Mouse (Mus musculus) ES-E14 (cell line): ENCODE measurements around the gene Lce6a. TPM values are rescaled to one million over a fixed set of nuclear protein-coding genes. Genes with fewer than 3 reads are reported as not detected.

Experiments
- DNase-seq: peaks from one replicate; pipeline ENCODE4 v3.0.0-alpha.2; 2013; ENCODE audit warnings: low read depth, low spot score
- H3K27ac ChIP-seq: 2 replicates; pipeline ENCODE4 v1.5.1; 2012; ENCODE audit warnings: low read depth, mild to moderate bottlenecking, low read length, moderate library complexity, mixed read lengths; ENCODE audit not compliant: poor library complexity, insufficient read depth, severe bottlenecking
- H3K36me3 ChIP-seq: 2 replicates; pipeline ENCODE4 v1.6.1; 2012; ENCODE audit warnings: mild to moderate bottlenecking, low read length, moderate library complexity, mixed read lengths; ENCODE audit not compliant: control insufficient read depth, poor library complexity, insufficient read depth, severe bottlenecking
- H3K4me1 ChIP-seq, 2 experiments: fragments of 150-350 bp in 1 of 2; sonication (generic) in 1 of 2; 2 replicates each; pipeline ENCODE4 v1.6.1; 2012; ENCODE audit warnings: low read length in 2 of 2, mild to moderate bottlenecking in 1 of 2, mixed read lengths in 1 of 2; ENCODE audit not compliant: control insufficient read depth in 2 of 2, insufficient read depth in 2 of 2, poor library complexity in 1 of 2
- H3K4me3 ChIP-seq, 2 experiments: fragments of 150-350 bp in 1 of 2; sonication (generic) in 1 of 2; 2 replicates each; pipeline ENCODE4 v1.5.1; 2012; ENCODE audit warnings: low read length in 2 of 2, low read depth in 1 of 2, mild to moderate bottlenecking in 1 of 2, mixed read lengths in 1 of 2; ENCODE audit not compliant: insufficient read depth in 1 of 2, poor library complexity in 1 of 2, severe bottlenecking in 1 of 2
- H3K9ac ChIP-seq: 2 replicates; pipeline ENCODE4 v1.6.1; 2012; ENCODE audit warnings: low read depth, mild to moderate bottlenecking, low read length, mixed read lengths; ENCODE audit not compliant: poor library complexity, insufficient read depth, severe bottlenecking
- H3K9me3 ChIP-seq: fragments of 150-350 bp; sonication (generic); 2 replicates; pipeline ENCODE4 v1.6.1; 2012; ENCODE audit warnings: low read depth, mild to moderate bottlenecking, low read length; ENCODE audit not compliant: control insufficient read depth, insufficient read depth
- CHD2 ChIP-seq: IDR thresholded peaks from 2 replicates; pipeline ENCODE4 v1.6.1; 2014; ENCODE audit warnings: mild to moderate bottlenecking, low read depth, low read length, inconsistent platforms
- HCFC1 ChIP-seq: IDR thresholded peaks from 2 replicates; pipeline ENCODE4 v1.6.1; 2012; ENCODE audit warnings: low read length, inconsistent platforms, borderline replicate concordance; ENCODE audit not compliant: insufficient read depth
- MAFK ChIP-seq: IDR thresholded peaks from 2 replicates; pipeline ENCODE4 v1.6.1; 2014; ENCODE audit warnings: mild to moderate bottlenecking, low read depth, low read length, inconsistent platforms; ENCODE audit not compliant: insufficient read depth
- ZC3H11A ChIP-seq: IDR thresholded peaks from 2 replicates; pipeline ENCODE4 v1.6.1; 2012; ENCODE audit warnings: low read depth, mild to moderate bottlenecking, inconsistent platforms, low read length, borderline replicate concordance
- ZNF384 ChIP-seq: IDR thresholded peaks from 2 replicates; pipeline ENCODE4 v1.6.1; 2012; ENCODE audit warnings: low read depth, low read length, inconsistent platforms
- in situ Hi-C, 2 experiments: fragments of 600-800 bp; cut with MboI; formaldehyde crosslinking; loops; one replicate each; pipeline ENCODE4 v1.15.1; 2025; ENCODE audit warnings: low sequenced_read_pairs in 2 of 2, inconsistent platforms in 1 of 2; ENCODE audit not compliant: unreplicated experiment in 2 of 2
- total RNA-seq: library from RNA; depleted of rRNA; stranded (reverse); fragments of 300-350 nt; gene quantifications from 2 replicates; pipeline ENCODE4 v1.2.3, GENCODE M21; 2012; rRNA removed

Lce6a gene
- total RNA-seq, 1 experiment = not detected

DNA sequence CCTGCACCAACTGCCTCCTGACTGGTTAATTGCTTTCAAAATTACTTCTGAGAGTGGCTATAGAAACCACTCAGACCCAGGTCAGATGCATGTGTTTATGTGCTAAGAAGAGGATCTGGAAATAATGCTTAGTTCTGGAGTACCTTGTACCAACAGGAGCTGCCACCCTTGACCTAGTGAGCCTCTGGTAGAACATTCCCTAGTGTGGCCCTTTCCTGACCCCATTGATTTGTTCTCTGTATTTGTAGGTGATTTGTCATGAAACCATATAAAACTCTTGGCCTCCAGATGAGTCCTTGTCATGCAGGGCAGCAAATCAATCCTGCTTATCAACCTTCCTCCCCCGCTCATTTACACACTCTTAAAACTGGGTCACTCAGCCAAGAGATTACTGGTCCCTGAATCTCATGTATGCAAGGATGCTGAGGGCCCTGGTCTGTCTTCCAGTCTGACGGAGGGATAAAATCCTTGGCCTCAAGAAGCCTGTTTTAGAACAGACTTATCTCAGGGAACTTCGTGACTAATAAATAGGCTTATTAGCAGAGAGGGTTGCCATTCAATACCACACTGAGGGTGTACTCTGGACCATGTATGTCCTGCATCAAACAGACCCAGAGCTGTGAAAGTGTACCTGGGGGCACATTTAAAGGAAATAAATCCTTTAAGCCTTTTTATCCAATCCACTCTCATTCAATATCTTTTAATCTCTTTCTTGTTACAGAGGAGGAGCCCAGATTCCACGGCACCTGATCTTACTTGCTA lies 42.6 kb downstream of the Lce6a start:
- no peak for DNase-seq
- Histone ChIP-seq H3K4me1 (no peaks in the 10 kb centered on the region), H3K9ac (no peak overlapping the region), H3K4me3 (no peak overlapping the region), H3K9me3 (no peaks in the 10 kb centered on the region), H3K27ac (no peak overlapping the region), H3K36me3 (no peaks in the 10 kb centered on the region)
- in situ Hi-C loops = no loop called here
- no peak for TF ChIP-seq ZNF384
- TF ChIP-seq MAFK = no peak
- TF ChIP-seq CHD2 = no peak
- TF ChIP-seq ZC3H11A = no peak
- TF ChIP-seq HCFC1 = no peak

DNA sequence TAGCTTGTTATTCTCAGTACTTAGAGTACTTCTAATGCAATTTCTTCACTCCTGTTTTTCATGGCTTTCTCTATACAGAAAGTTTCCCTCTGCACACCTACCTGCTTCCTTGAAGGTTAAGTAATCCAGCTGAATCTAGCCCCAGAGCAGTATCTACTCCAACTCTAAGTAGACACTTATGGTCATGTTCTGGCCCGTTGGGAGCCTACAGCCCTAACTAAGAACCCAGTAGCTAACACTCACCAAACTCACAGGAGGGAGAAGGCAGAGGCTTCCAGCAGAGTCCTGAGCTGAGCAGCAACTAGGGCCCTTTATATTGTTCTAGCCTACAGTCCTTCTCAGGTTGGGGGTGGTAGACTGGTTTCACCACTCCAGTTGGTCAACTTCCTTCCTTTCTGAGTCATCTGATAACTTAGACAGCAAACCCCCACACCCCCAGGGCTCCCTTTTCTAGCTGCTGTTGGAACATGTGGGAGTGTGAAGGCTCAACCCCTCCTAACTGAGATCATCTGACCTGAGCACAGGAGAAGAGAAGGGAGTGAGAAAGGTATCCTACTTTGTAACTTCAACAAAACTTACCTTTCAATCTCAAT lies 47.9 kb downstream of the Lce6a start, which contains the start of gene Ivl:
Ivl (minus strand) TSS at position 287 of the 593 bp plus-strand sequence.
- H3K27ac ChIP-seq = no peak within 1 kb of the TSS
- in situ Hi-C loops = no loop called here
- no peak for TF ChIP-seq CHD2
- no peak for TF ChIP-seq MAFK
- no peak for TF ChIP-seq ZNF384
- no peak for TF ChIP-seq ZC3H11A
- no peak for TF ChIP-seq HCFC1
- no peak within 1 kb of the TSS for H3K4me3 ChIP-seq
- no peaks in the 10 kb centered on the region for H3K4me1 ChIP-seq
- no peaks in the 10 kb centered on the region for H3K36me3 ChIP-seq
- no peak for DNase-seq
- no peak within 1 kb of the TSS for H3K9ac ChIP-seq
- no peaks in the 10 kb centered on the region for H3K9me3 ChIP-seq

DNA sequence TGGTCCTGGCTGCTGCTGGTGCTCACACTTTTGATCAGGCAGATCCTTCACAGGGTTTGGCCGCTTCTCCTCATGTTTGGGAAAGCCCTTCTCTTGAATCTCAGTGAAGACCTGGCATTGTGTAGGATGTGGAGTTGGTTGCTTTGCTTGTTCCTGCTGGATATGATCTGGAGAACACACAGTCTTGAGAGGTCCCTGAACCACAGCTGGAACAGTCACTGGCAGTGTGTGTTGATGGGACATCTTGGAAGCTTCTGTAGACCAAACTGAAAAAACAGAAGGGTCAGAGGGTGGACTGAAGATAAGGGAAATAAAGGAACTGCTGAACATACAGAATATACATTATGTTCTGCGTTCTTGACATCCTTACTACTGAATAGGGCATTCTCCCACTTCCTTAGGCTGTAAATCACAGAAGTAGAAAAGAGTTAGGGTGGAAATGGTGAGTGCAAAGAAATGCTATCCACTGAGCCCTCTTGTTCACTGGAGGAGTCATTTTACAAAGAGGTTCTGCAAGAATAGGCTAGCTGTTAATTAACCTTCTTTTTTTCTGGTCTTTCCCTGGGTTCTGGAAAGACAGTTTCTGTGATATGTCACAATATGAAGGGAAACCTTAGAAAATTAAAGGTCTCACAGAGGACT lies 48.8 kb downstream of the Lce6a start:
- in situ Hi-C loops = no loop called here
- Histone ChIP-seq H3K4me3 (no peak overlapping the region), H3K4me1 (no peaks in the 10 kb centered on the region), H3K9ac (no peak overlapping the region), H3K9me3 (no peaks in the 10 kb centered on the region), H3K27ac (no peak overlapping the region), H3K36me3 (no peaks in the 10 kb centered on the region)
- no peak for DNase-seq
- TF ChIP-seq CHD2 = no peak
- TF ChIP-seq ZC3H11A = no peak
- TF ChIP-seq HCFC1 = no peak
- no peak for TF ChIP-seq ZNF384

Other genes starting within 250 kb of the Lce6a start
- not detected in 2 replicates for gene Sprr2h, start 236.0 kb downstream of the Lce6a start, total RNA-seq
- gene Sprr2i, start 213.7 kb downstream of the Lce6a start, total RNA-seq = not detected in 2 replicates
- gene Sprr2j-ps, start 203.6 kb downstream of the Lce6a start, total RNA-seq = not detected in 2 replicates
- 8.2 and 16.7 TPM in 2 replicates for gene Gm9774, start 192.2 kb downstream of the Lce6a start, total RNA-seq
- 1.7 TPM in 1 of 2 replicates, not detected in the other for gene Sprr2k, start 189.1 kb downstream of the Lce6a start, total RNA-seq
- not detected in 2 replicates for gene Sprr1b, start 182.9 kb downstream of the Lce6a start, total RNA-seq
- gene Sprr3, start 162.9 kb downstream of the Lce6a start, total RNA-seq = not detected in 2 replicates
- 0.32 TPM in 1 of 2 replicates, not detected in the other for gene Sprr1a, start 135.8 kb downstream of the Lce6a start, total RNA-seq
- not detected in 2 replicates for gene Sprr4, start 121.2 kb downstream of the Lce6a start, total RNA-seq
- gene 2310046K23Rik, start 87.1 kb downstream of the Lce6a start, total RNA-seq = not detected in 2 replicates
- gene Ivl, start 47.9 kb downstream of the Lce6a start, total RNA-seq = 0.21 and 0.45 TPM in 2 replicates
- gene Smcp, start 32.7 kb downstream of the Lce6a start, total RNA-seq = not detected in 2 replicates
- not detected in 2 replicates for gene 2210017I01Rik, start 14.2 kb downstream of the Lce6a start, total RNA-seq
- gene Lce1a1, start 26.6 kb upstream of the Lce6a start, total RNA-seq = not detected in 2 replicates
- gene Lce1b, start 35.3 kb upstream of the Lce6a start, total RNA-seq = not detected in 2 replicates
- not detected in 2 replicates for gene Lce1a2, start 48.7 kb upstream of the Lce6a start, total RNA-seq
- not detected in 2 replicates for gene Lce1c, start 57.6 kb upstream of the Lce6a start, total RNA-seq
- gene Lce1d, start 65.5 kb upstream of the Lce6a start, total RNA-seq = not detected in 2 replicates
- not detected in 2 replicates for gene Lce1e, start 87.4 kb upstream of the Lce6a start, total RNA-seq
- gene Lce1f, start 98.7 kb upstream of the Lce6a start, total RNA-seq = not detected in 2 replicates
- gene Gm38119, start 117.4 kb upstream of the Lce6a start, total RNA-seq = not detected in 2 replicates
- gene Lce1g, start 130.7 kb upstream of the Lce6a start, total RNA-seq = not detected in 2 replicates
- gene Lce1h, start 143.4 kb upstream of the Lce6a start, total RNA-seq = 4.7 TPM in 1 of 2 replicates, not detected in the other
- gene Lce1i, start 157.2 kb upstream of the Lce6a start, total RNA-seq = not detected in 2 replicates
- gene Lce1j, start 168.9 kb upstream of the Lce6a start, total RNA-seq = not detected in 2 replicates
- not detected in 2 replicates for gene Lce1k, start 186.2 kb upstream of the Lce6a start, total RNA-seq
- not detected in 2 replicates for gene Kprp, start 205.6 kb upstream of the Lce6a start, total RNA-seq
- not detected in 2 replicates for gene Lce1l, start 229.6 kb upstream of the Lce6a start, total RNA-seq
- gene 2310050C09Rik, start 248.6 kb upstream of the Lce6a start, total RNA-seq = not detected in 2 replicates